Mouse (Mus musculus): ENCODE data around the gene Banf2. TPM values are rescaled to one million over a fixed set of nuclear protein-coding genes. Genes with fewer than 3 reads are reported as not detected.

Gene Banf2
- total and polyA plus RNA-seq, 2 experiments from 2014 or later = not detected

- WGBS = 50% methylated on average over 7 of the region's 7 CpGs
- Histone ChIP-seq H3K36me3 (replicated peaks; ENCODE audit: control insufficient read depth, insufficient read depth, low read length) (no peaks in the 10 kb centered on the region), H3K4me3 (ENCODE audit: low read depth, low read length) (no peak overlapping the region), H3K4me1 (ENCODE audit: control insufficient read depth, insufficient read depth) (peaks cover 13% of the 10 kb centered on the region; the same call in 1 of the 2 replicates), H3K27ac (ENCODE audit: low read depth) (no peak overlapping the region), H3K9me3 (replicated peaks; ENCODE audit: control insufficient read depth, low read length) (no peaks in the 10 kb centered on the region), H3K27me3 (ENCODE audit: control insufficient read depth, insufficient read depth, low read length) (peaks cover 6% of the 10 kb centered on the region; the same call in 1 of the 2 replicates), H3K9ac (replicated peaks; ENCODE audit: low read depth, low read length) (no peak overlapping the region), H3K4me2 (ENCODE audit: low read depth, low read length) (no peak overlapping the region)
- TF ChIP-seq CTCF (IDR thresholded peaks at IDR 0.05; ENCODE audit: low read depth) = no peak
- no peak for TF ChIP-seq EP300 (IDR thresholded peaks at IDR 0.05; ENCODE audit: low read depth)
- ATAC-seq (ENCODE audit: insufficient read depth, low read depth) (no peak), DNase-seq (ENCODE audit: low spot score) (no peak)
These were observed 79.1 kb downstream of the Banf2 start for GRCm38 (mm10) chr2:144111966-144112365.

DNA sequence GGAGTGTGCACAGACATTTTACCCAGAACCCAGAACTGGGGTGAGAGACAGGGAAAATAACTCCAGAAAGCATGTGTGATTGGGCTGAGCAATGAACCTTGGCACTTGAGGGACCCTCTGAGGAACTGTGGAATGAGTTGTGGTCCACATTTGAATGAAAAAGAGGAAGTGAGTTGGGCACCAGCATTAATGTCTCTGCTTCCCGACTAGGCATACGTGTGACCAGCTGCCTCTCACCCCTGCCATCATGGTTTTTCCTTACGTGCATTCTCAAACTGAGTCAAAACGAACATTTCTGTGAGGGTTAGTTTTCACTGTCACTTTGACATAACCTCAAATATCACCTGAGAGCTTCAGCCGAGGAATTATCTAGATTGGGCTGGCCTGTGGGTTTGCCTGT, 79.8 kb downstream of the Banf2 start:
- WGBS = 73% methylated on average over 5 of the region's 5 CpGs
- H3K4me3 ChIP-seq (ENCODE audit: low read depth, low read length) = no peak overlapping the region
- no peak for DNase-seq (ENCODE audit: low spot score)
- no peak overlapping the region for H3K4me2 ChIP-seq (ENCODE audit: low read depth, low read length)
- H3K9ac ChIP-seq (replicated peaks; ENCODE audit: low read depth, low read length) = no peak overlapping the region
- no peaks in the 10 kb centered on the region for H3K9me3 ChIP-seq (replicated peaks; ENCODE audit: control insufficient read depth, low read length)
- peaks cover 6% of the 10 kb centered on the region; the same call in 1 of the 2 replicates for H3K27me3 ChIP-seq (ENCODE audit: control insufficient read depth, insufficient read depth, low read length)
- no peak overlapping the region for H3K27ac ChIP-seq (ENCODE audit: low read depth)
- H3K36me3 ChIP-seq (replicated peaks; ENCODE audit: control insufficient read depth, insufficient read depth, low read length) = no peaks in the 10 kb centered on the region
- H3K4me1 ChIP-seq (ENCODE audit: control insufficient read depth, insufficient read depth) = 0 out of 2 replicates have a peak, but pooled peaks cover 7% of the 10 kb centered on the region
- ATAC-seq (ENCODE audit: insufficient read depth, low read depth) = no peak
- TF ChIP-seq CTCF (IDR thresholded peaks at IDR 0.05; ENCODE audit: low read depth) = no peak
- TF ChIP-seq EP300 (IDR thresholded peaks at IDR 0.05; ENCODE audit: low read depth) = no peak

GRCm38 (mm10) chr2:144118061-144118460, 85.2 kb downstream of the Banf2 start:
- H3K4me2 ChIP-seq (ENCODE audit: low read depth, low read length) = no peak overlapping the region
- H3K9me3 ChIP-seq (replicated peaks; ENCODE audit: control insufficient read depth, low read length) = no peaks in the 10 kb centered on the region
- no peaks in the 10 kb centered on the region for H3K36me3 ChIP-seq (replicated peaks; ENCODE audit: control insufficient read depth, insufficient read depth, low read length)
- no peaks in the 10 kb centered on the region for H3K27me3 ChIP-seq (ENCODE audit: control insufficient read depth, insufficient read depth, low read length)
- no peak overlapping the region for H3K9ac ChIP-seq (replicated peaks; ENCODE audit: low read depth, low read length)
- no peak for ATAC-seq (ENCODE audit: insufficient read depth, low read depth)
- 57% methylated on average over 2 of the region's 2 CpGs for WGBS
- no peak overlapping the region for H3K27ac ChIP-seq (ENCODE audit: low read depth)
- no peak overlapping the region for H3K4me3 ChIP-seq (ENCODE audit: low read depth, low read length)
- peaks cover 8% of the 10 kb centered on the region for H3K4me1 ChIP-seq (ENCODE audit: control insufficient read depth, insufficient read depth)
- DNase-seq (ENCODE audit: low spot score) = no peak
- TF ChIP-seq CTCF (IDR thresholded peaks at IDR 0.05; ENCODE audit: low read depth) (no peak), EP300 (IDR thresholded peaks at IDR 0.05; ENCODE audit: low read depth) (no peak)

GRCm38 (mm10) chr2:144120186-144120823, 87.4 kb downstream of the Banf2 start:
- H3K9me3 ChIP-seq (replicated peaks; ENCODE audit: control insufficient read depth, low read length) = no peaks in the 10 kb centered on the region
- DNase-seq (ENCODE audit: low spot score) (no peak), ATAC-seq (ENCODE audit: insufficient read depth, low read depth) (no peak)
- H3K4me1 ChIP-seq (ENCODE audit: control insufficient read depth, insufficient read depth) = peaks cover 11% of the 10 kb centered on the region
- TF ChIP-seq CTCF (IDR thresholded peaks at IDR 0.05; ENCODE audit: low read depth) (no peak), EP300 (IDR thresholded peaks at IDR 0.05; ENCODE audit: low read depth) (no peak)
- no peak overlapping the region for H3K27ac ChIP-seq (ENCODE audit: low read depth)
- WGBS = 49% methylated on average over 7 of the region's 7 CpGs
- no peak overlapping the region for H3K4me2 ChIP-seq (ENCODE audit: low read depth, low read length)
- H3K9ac ChIP-seq (replicated peaks; ENCODE audit: low read depth, low read length) = no peak overlapping the region
- H3K36me3 ChIP-seq (replicated peaks; ENCODE audit: control insufficient read depth, insufficient read depth, low read length) = no peaks in the 10 kb centered on the region
- H3K27me3 ChIP-seq (ENCODE audit: control insufficient read depth, insufficient read depth, low read length) = no peaks in the 10 kb centered on the region
- H3K4me3 ChIP-seq (ENCODE audit: low read depth, low read length) = no peak overlapping the region

DNA sequence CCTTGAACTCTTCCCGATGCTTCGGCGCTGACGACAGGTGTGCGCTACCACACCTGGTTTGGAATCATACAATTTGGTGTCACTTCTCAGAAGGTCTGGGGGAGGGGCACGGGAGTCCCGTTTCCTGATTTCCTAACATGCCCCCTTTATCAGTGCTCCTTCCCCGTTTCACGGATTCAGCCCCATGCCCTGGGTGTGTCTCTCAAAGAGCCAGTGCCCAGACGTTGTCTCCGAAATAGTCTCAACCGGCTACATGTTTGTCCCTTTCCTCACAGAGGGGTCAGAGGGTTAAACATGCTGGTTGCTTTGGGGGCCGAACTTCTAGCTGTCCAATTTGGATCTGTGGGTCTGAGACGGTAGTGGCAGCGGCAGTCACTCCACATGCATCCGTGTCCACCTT, 89.2 kb downstream of the Banf2 start:
- Histone ChIP-seq H3K9ac (replicated peaks; ENCODE audit: low read depth, low read length) (no peak overlapping the region), H3K4me2 (ENCODE audit: low read depth, low read length) (no peak overlapping the region), H3K36me3 (replicated peaks; ENCODE audit: control insufficient read depth, insufficient read depth, low read length) (no peaks in the 10 kb centered on the region), H3K27ac (ENCODE audit: low read depth) (no peak overlapping the region), H3K4me3 (ENCODE audit: low read depth, low read length) (no peak overlapping the region), H3K9me3 (replicated peaks; ENCODE audit: control insufficient read depth, low read length) (no peaks in the 10 kb centered on the region), H3K27me3 (ENCODE audit: control insufficient read depth, insufficient read depth, low read length) (no peaks in the 10 kb centered on the region), H3K4me1 (ENCODE audit: control insufficient read depth, insufficient read depth) (peaks cover 11% of the 10 kb centered on the region)
- ATAC-seq (ENCODE audit: insufficient read depth, low read depth) (no peak), DNase-seq (ENCODE audit: low spot score) (no peak)
- WGBS = 93% methylated on average over 16 of the region's 16 CpGs
- TF ChIP-seq CTCF (IDR thresholded peaks at IDR 0.05; ENCODE audit: low read depth) (no peak), EP300 (IDR thresholded peaks at IDR 0.05; ENCODE audit: low read depth) (no peak)

Other genes starting within 250 kb of the Banf2 start
- gene Bfsp1, start 169.9 kb upstream of the Banf2 start, total RNA-seq (2014; rRNA removed; ENCODE audit: low replicate concordance) = 0.23 and 0.70 TPM in 2 replicates
- 1.1 and 1.3 TPM in 2 replicates for gene Bfsp1, start 169.9 kb upstream of the Banf2 start, polyA plus RNA-seq (2015; fragmentation: Nextera tagmentation; extraction: Ambion mirVana)
- 627 and 637 TPM in 2 replicates for gene Dstn, start 117.7 kb upstream of the Banf2 start, total RNA-seq (2014; rRNA removed; ENCODE audit: low replicate concordance)
- 912 and 913 TPM in 2 replicates for gene Dstn, start 117.7 kb upstream of the Banf2 start, polyA plus RNA-seq (2015; fragmentation: Nextera tagmentation; extraction: Ambion mirVana)
- gene Rrbp1, start 21.8 kb upstream of the Banf2 start, total RNA-seq (2014; rRNA removed; ENCODE audit: low replicate concordance) = 29.5 and 53.0 TPM in 2 replicates
- 47.5 and 49.3 TPM in 2 replicates for gene Rrbp1, start 21.8 kb upstream of the Banf2 start, polyA plus RNA-seq (2015; fragmentation: Nextera tagmentation; extraction: Ambion mirVana)
- 7.5 and 11.1 TPM in 2 replicates for gene Mgme1, start 237.6 kb downstream of the Banf2 start, total RNA-seq (2014; rRNA removed; ENCODE audit: low replicate concordance)
- gene Mgme1, start 237.6 kb downstream of the Banf2 start, polyA plus RNA-seq (2015; fragmentation: Nextera tagmentation; extraction: Ambion mirVana) = 12.6 and 14.6 TPM in 2 replicates
- gene Snx5, start 237.8 kb downstream of the Banf2 start, total RNA-seq (2014; rRNA removed; ENCODE audit: low replicate concordance) = 80.2 and 146 TPM in 2 replicates
- 55.7 and 65.6 TPM in 2 replicates for gene Snx5, start 237.8 kb downstream of the Banf2 start, polyA plus RNA-seq (2015; fragmentation: Nextera tagmentation; extraction: Ambion mirVana)